Mouse (Mus musculus) C2C12 (cell line): ENCODE results near the gene Papss2.

Experiments
- CEBPB ChIP-seq: IDR thresholded peaks from one replicate; pipeline ENCODE4 v1.6.1; 2011; ENCODE audit warnings: low read depth, mild to moderate bottlenecking, control low read depth, moderate library complexity
- CTCF ChIP-seq: IDR thresholded peaks from one replicate; pipeline ENCODE4 v1.5.1; 2011; ENCODE audit not compliant: control insufficient read depth, insufficient read depth, insufficient read length
- FOSL1 ChIP-seq: IDR thresholded peaks from one replicate; pipeline ENCODE4 v1.8.0; 2011; ENCODE audit warnings: mild to moderate bottlenecking, low read length; ENCODE audit not compliant: poor library complexity, insufficient read depth, severe bottlenecking
- MAX ChIP-seq: IDR thresholded peaks from one replicate; pipeline ENCODE4 v1.6.1; 2011; ENCODE audit warnings: mild to moderate bottlenecking, control low read depth
- MYOD1 ChIP-seq: IDR thresholded peaks from one replicate; pipeline ENCODE4 v1.6.1; 2011; ENCODE audit warnings: low read depth; ENCODE audit not compliant: control insufficient read depth, insufficient read length
- MYOG ChIP-seq: IDR thresholded peaks from one replicate; pipeline ENCODE4 v1.6.1; 2011; ENCODE audit not compliant: control insufficient read depth, insufficient read length; ENCODE audit errors: extremely low read depth
- USF1 ChIP-seq: IDR thresholded peaks from one replicate; pipeline ENCODE4 v1.6.1; 2011; ENCODE audit warnings: low read depth, mild to moderate bottlenecking, control low read depth, moderate library complexity

- TF ChIP-seq CTCF (no peak), USF1 (no peak), CEBPB (no peak), FOSL1 (no peak), MAX (no peak), MYOD1 (no peak), MYOG (no peak)
These were observed 12.4 kb upstream of the Papss2 start for GRCm38 (mm10) chr19:32583091-32583766.
